Mouse (Mus musculus) hindbrain, embryonic 16.5 days (tissue): ENCODE results near the gene Ak8. TPM values are rescaled to one million over a fixed set of nuclear protein-coding genes. Genes with fewer than 3 reads are reported as not detected.

Source experiments
- ATAC-seq: fragments of 200-750 bp; cut with Nextera tagmentation; 2 replicates; pipeline ENCODE4 v1.8.0; 2017; ENCODE audit warnings: moderate TSS enrichment, moderate library complexity
- H3K27ac ChIP-seq: fragments of 300-500 bp; sonication (generic); 2 replicates; pipeline ENCODE4 v1.5.1; 2014; ENCODE audit warnings: low read depth, mild to moderate bottlenecking, control low read depth, low read length, moderate library complexity
- H3K27me3 ChIP-seq: fragments of 300-500 bp; sonication (generic); replicated peaks from 2 replicates; pipeline ENCODE4 v1.6.1; 2014; ENCODE audit warnings: low read length; ENCODE audit not compliant: control insufficient read depth, insufficient read depth
- H3K36me3 ChIP-seq: fragments of 300-500 bp; sonication (generic); 2 replicates; pipeline ENCODE4 v1.6.1; 2014; ENCODE audit warnings: mild to moderate bottlenecking, low read length, moderate library complexity, mixed read lengths; ENCODE audit not compliant: control insufficient read depth, insufficient read depth
- H3K4me1 ChIP-seq: fragments of 300-500 bp; sonication (generic); 2 replicates; pipeline ENCODE4 v1.6.1; 2014; ENCODE audit warnings: low read depth, low read length; ENCODE audit not compliant: control insufficient read depth, insufficient read depth
- H3K4me2 ChIP-seq: fragments of 300-500 bp; sonication (generic); 2 replicates; pipeline ENCODE4 v1.6.1; 2014; ENCODE audit warnings: mild to moderate bottlenecking, low read length, control low read depth, moderate library complexity
- H3K4me3 ChIP-seq: fragments of 300-500 bp; sonication (generic); 2 replicates; pipeline ENCODE4 v1.5.1; 2014; ENCODE audit warnings: mild to moderate bottlenecking, low read length, control low read depth, moderate library complexity
- H3K9ac ChIP-seq: fragments of 300-500 bp; sonication (generic); 2 replicates; pipeline ENCODE4 v1.6.1; 2014; ENCODE audit warnings: low read depth, mild to moderate bottlenecking, control low read depth, low read length, moderate library complexity
- H3K9me3 ChIP-seq: fragments of 300-500 bp; sonication (generic); 2 replicates; pipeline ENCODE4 v1.6.1; 2014; ENCODE audit warnings: mild to moderate bottlenecking, low read length, moderate library complexity; ENCODE audit not compliant: control insufficient read depth
- WGBS: fragments of 180-500 bp; shearing (Covaris S2); extraction: QIAGEN DNeasy Blood & Tissue Kit; methylation state at CpG from one replicate; pipeline ENCODE4 v1.1.7; 2014; 5-methylcytosine and 5-hydroxymethylcytosine counted together
- polyA plus RNA-seq: library from polyadenylated mRNA; unstranded; fragments of >200 nt; fragmentation: Nextera tagmentation; extraction: Ambion mirVana; gene quantifications from 2 replicates; pipeline ENCODE4 v1.2.1, GENCODE M21; 2015

The Ak8 gene
- polyA plus RNA-seq = 2.9 and 3.3 TPM in 2 replicates

- Histone ChIP-seq H3K9ac (peak within 1 kb of the TSS; percentile 87), H3K4me1 (peaks cover 3% of the 10 kb centered on the region; the same call in 1 of the 2 replicates), H3K36me3 (no peaks in the 10 kb centered on the region), H3K4me2 (peak within 1 kb of the TSS; percentile 99), H3K4me3 (peak within 1 kb of the TSS; percentile 70), H3K9me3 (no peaks in the 10 kb centered on the region), H3K27ac (peak within 1 kb of the TSS; percentile 72), H3K27me3 (no peaks in the 10 kb centered on the region)
- 1% methylated on average over 53 of the region's 53 CpGs for WGBS
- ATAC-seq = peak; percentile 85
Observed at GRCm38 (mm10) chr2:28699361-28700335, at the start of gene Ak8, which contains the start of gene Spaca9. Gene Ak8, plus strand, starts transcription at chr2:28700164. Gene Spaca9, minus strand, starts transcription at chr2:28699727.

GRCm38 (mm10) chr2:28650526-28650925, 49.4 kb upstream of the Ak8 start:
- H3K9ac ChIP-seq = no peak overlapping the region
- H3K9me3 ChIP-seq = no peaks in the 10 kb centered on the region
- no peak overlapping the region for H3K27ac ChIP-seq
- peaks cover 3% of the 10 kb centered on the region; the same call in 1 of the 2 replicates for H3K36me3 ChIP-seq
- no peaks in the 10 kb centered on the region for H3K27me3 ChIP-seq
- no peak overlapping the region for H3K4me3 ChIP-seq
- H3K4me1 ChIP-seq = no peaks in the 10 kb centered on the region
- no peak for ATAC-seq
- no peak overlapping the region for H3K4me2 ChIP-seq

- H3K27me3 ChIP-seq = no peaks in the 10 kb centered on the region
- no peaks in the 10 kb centered on the region for H3K4me1 ChIP-seq
- WGBS = 96% methylated on average over 7 of the region's 7 CpGs
- H3K36me3 ChIP-seq = peaks cover 6% of the 10 kb centered on the region
- no peak overlapping the region for H3K4me2 ChIP-seq
- no peak overlapping the region for H3K4me3 ChIP-seq
- no peak overlapping the region for H3K9ac ChIP-seq
- ATAC-seq = no peak
- no peaks in the 10 kb centered on the region for H3K9me3 ChIP-seq
- H3K27ac ChIP-seq = no peak overlapping the region
Observed at GRCm38 (mm10) chr2:28653351-28653750, 46.6 kb upstream of the Ak8 start.

- peaks cover 14% of the 10 kb centered on the region for H3K36me3 ChIP-seq
- WGBS = 64% methylated on average over 2 of the region's 2 CpGs
- H3K27ac ChIP-seq = no peak overlapping the region
- no peak overlapping the region for H3K4me3 ChIP-seq
- H3K4me1 ChIP-seq = no peaks in the 10 kb centered on the region
- H3K4me2 ChIP-seq = no peak overlapping the region
- no peaks in the 10 kb centered on the region for H3K9me3 ChIP-seq
- no peaks in the 10 kb centered on the region for H3K27me3 ChIP-seq
- H3K9ac ChIP-seq = no peak overlapping the region
- ATAC-seq = no peak
Observed at GRCm38 (mm10) chr2:28654295-28654694, 45.7 kb upstream of the Ak8 start.

GRCm38 (mm10) chr2:28656216-28656615, 43.7 kb upstream of the Ak8 start:
- Histone ChIP-seq H3K36me3 (peaks cover 18% of the 10 kb centered on the region), H3K9me3 (no peaks in the 10 kb centered on the region), H3K4me1 (no peaks in the 10 kb centered on the region), H3K4me2 (no peak overlapping the region), H3K27ac (no peak overlapping the region), H3K27me3 (no peaks in the 10 kb centered on the region), H3K4me3 (no peak overlapping the region), H3K9ac (no peak overlapping the region)
- WGBS = 80% methylated on average over 8 of the region's 8 CpGs
- ATAC-seq = no peak

- Histone ChIP-seq H3K27ac (no peak overlapping the region), H3K4me2 (no peak overlapping the region), H3K9ac (no peak overlapping the region), H3K4me3 (no peak overlapping the region), H3K9me3 (no peaks in the 10 kb centered on the region), H3K4me1 (no peaks in the 10 kb centered on the region), H3K36me3 (peaks cover 32% of the 10 kb centered on the region), H3K27me3 (no peaks in the 10 kb centered on the region)
- ATAC-seq = no peak
- WGBS = 96% methylated on average over 3 of the region's 3 CpGs
Observed at GRCm38 (mm10) chr2:28662891-28663290, 37.1 kb upstream of the Ak8 start.

GRCm38 (mm10) chr2:28665818-28666217, 34.1 kb upstream of the Ak8 start:
- Histone ChIP-seq H3K4me3 (no peak overlapping the region), H3K4me2 (no peak overlapping the region), H3K4me1 (no peaks in the 10 kb centered on the region), H3K27me3 (no peaks in the 10 kb centered on the region), H3K36me3 (peaks cover 42% of the 10 kb centered on the region), H3K9ac (no peak overlapping the region), H3K9me3 (no peaks in the 10 kb centered on the region), H3K27ac (no peak overlapping the region)
- ATAC-seq = no peak
- 84% methylated on average over 3 of the region's 3 CpGs for WGBS

- H3K4me3 ChIP-seq = no peak overlapping the region
- no peak for ATAC-seq
- no peaks in the 10 kb centered on the region for H3K9me3 ChIP-seq
- H3K36me3 ChIP-seq = peaks cover 58% of the 10 kb centered on the region
- no peak overlapping the region for H3K27ac ChIP-seq
- no peak overlapping the region for H3K4me2 ChIP-seq
- H3K9ac ChIP-seq = no peak overlapping the region
- no peaks in the 10 kb centered on the region for H3K4me1 ChIP-seq
- H3K27me3 ChIP-seq = no peaks in the 10 kb centered on the region
- 96% methylated on average over 2 of the region's 2 CpGs for WGBS
Observed at GRCm38 (mm10) chr2:28671438-28671837, 28.5 kb upstream of the Ak8 start.

- 91% methylated on average over 8 of the region's 8 CpGs for WGBS
- ATAC-seq = no peak
Observed at GRCm38 (mm10) chr2:28676005-28676404, 24.0 kb upstream of the Ak8 start.

More at GRCm38 (mm10) chr2:28676005-28676404, 24.0 kb upstream of the Ak8 start:
- Histone ChIP-seq H3K4me2 (no peak overlapping the region), H3K9me3 (no peaks in the 10 kb centered on the region), H3K27ac (no peak overlapping the region), H3K27me3 (no peaks in the 10 kb centered on the region), H3K4me3 (no peak overlapping the region), H3K9ac (no peak overlapping the region), H3K4me1 (no peaks in the 10 kb centered on the region), H3K36me3 (peaks cover 58% of the 10 kb centered on the region)
